Mouse (Mus musculus) stomach, embryonic 14.5 days (tissue): ENCODE measurements at regions not wholly inside any gene's neighbourhood (a gene's known extent, or its start where the extent isn't known, plus 50 kb on each side); places are given as distances from the start of the nearest gene placed in this dataset.

Experiments
- ATAC-seq: fragments of 200-750 bp; cut with Nextera tagmentation; 2 replicates; pipeline ENCODE4 v1.8.0; 2017; ENCODE audit warnings: low read depth, moderate TSS enrichment; ENCODE audit not compliant: insufficient number of reproducible peaks, insufficient read depth, low FRiP score
- H3K27ac ChIP-seq: fragments of 300-500 bp; sonication (generic); 2 replicates; pipeline ENCODE4 v1.5.1; 2014; ENCODE audit warnings: mild to moderate bottlenecking, low read length, moderate library complexity, mixed read lengths
- H3K27me3 ChIP-seq: fragments of 300-500 bp; sonication (generic); 2 replicates; pipeline ENCODE4 v1.6.1; 2014; ENCODE audit warnings: low read length, control low read depth, mixed read lengths; ENCODE audit not compliant: control insufficient read depth, insufficient read depth
- H3K36me3 ChIP-seq: fragments of 300-500 bp; sonication (generic); 2 replicates; pipeline ENCODE4 v1.6.1; 2014; ENCODE audit warnings: mild to moderate bottlenecking, control low read depth, low read length, moderate library complexity, mixed read lengths; ENCODE audit not compliant: control insufficient read depth, insufficient read depth
- H3K4me1 ChIP-seq: fragments of 300-500 bp; sonication (generic); 2 replicates; pipeline ENCODE4 v1.6.1; 2014; ENCODE audit warnings: low read length, control low read depth, mixed read lengths; ENCODE audit not compliant: control insufficient read depth, insufficient read depth
- H3K4me2 ChIP-seq: fragments of 300-500 bp; sonication (generic); replicated peaks from 2 replicates; pipeline ENCODE4 v1.6.1; 2014; ENCODE audit warnings: low read depth, low read length, control low read depth
- H3K4me3 ChIP-seq: fragments of 300-500 bp; sonication (generic); 2 replicates; pipeline ENCODE4 v1.5.1; 2014; ENCODE audit warnings: low read depth, low read length, control low read depth
- H3K9ac ChIP-seq: fragments of 300-500 bp; sonication (generic); replicated peaks from 2 replicates; pipeline ENCODE4 v1.6.1; 2014; ENCODE audit warnings: low read depth, mild to moderate bottlenecking, control low read depth, low read length, moderate library complexity, mixed read lengths
- H3K9me3 ChIP-seq: fragments of 300-500 bp; sonication (generic); 2 replicates; pipeline ENCODE4 v1.6.1; 2016; ENCODE audit warnings: low read depth, low read length, control low read depth; ENCODE audit not compliant: control insufficient read depth
- WGBS: fragments of 180-500 bp; shearing (Covaris S2); extraction: QIAGEN DNeasy Blood & Tissue Kit; methylation state at CpG from one replicate; pipeline ENCODE4 v1.1.7; 2014; 5-methylcytosine and 5-hydroxymethylcytosine counted together

DNA sequence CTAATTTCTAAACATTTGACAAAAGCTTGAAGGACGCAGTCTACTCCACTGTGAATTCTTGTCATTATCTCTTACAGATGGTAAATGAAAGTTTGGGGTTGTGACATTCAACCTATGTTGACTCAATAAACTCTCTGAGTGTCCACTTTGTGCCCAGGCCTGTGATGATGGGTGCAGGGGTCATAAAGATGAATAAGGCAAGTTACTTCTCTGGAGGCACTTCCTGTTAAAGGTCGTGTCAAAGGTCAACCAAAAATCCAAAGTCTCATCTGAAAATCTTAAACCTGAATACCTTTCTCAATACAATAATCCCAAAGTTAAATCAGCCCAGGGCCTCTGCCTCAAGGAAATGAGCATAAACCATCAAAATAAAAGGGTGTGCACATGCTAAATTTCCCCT, 332.5 kb upstream of the Nr2f2 start:
- no peaks in the 10 kb centered on the region for H3K9me3 ChIP-seq
- H3K4me2 ChIP-seq = no peak overlapping the region
- H3K27ac ChIP-seq = no peak overlapping the region
- no peaks in the 10 kb centered on the region for H3K27me3 ChIP-seq
- WGBS = 74% methylated on average over 2 of the region's 2 CpGs
- no peak for ATAC-seq
- no peak overlapping the region for H3K4me3 ChIP-seq
- H3K4me1 ChIP-seq = no peaks in the 10 kb centered on the region
- no peaks in the 10 kb centered on the region for H3K36me3 ChIP-seq
- H3K9ac ChIP-seq = no peak overlapping the region

- H3K9ac ChIP-seq = no peak overlapping the region
- no peak overlapping the region for H3K27ac ChIP-seq
- H3K4me1 ChIP-seq = no peaks in the 10 kb centered on the region
- no peak overlapping the region for H3K4me3 ChIP-seq
- H3K9me3 ChIP-seq = no peaks in the 10 kb centered on the region
- WGBS = 71% methylated on average over 4 of the region's 4 CpGs
- H3K4me2 ChIP-seq = no peak overlapping the region
- no peak for ATAC-seq
- no peaks in the 10 kb centered on the region for H3K27me3 ChIP-seq
- no peaks in the 10 kb centered on the region for H3K36me3 ChIP-seq
Observed at GRCm38 (mm10) chr7:70692160-70692559, 325.6 kb upstream of the Nr2f2 start.

- H3K9ac ChIP-seq = no peak overlapping the region
Observed at GRCm38 (mm10) chr7:70690845-70691244, 324.3 kb upstream of the Nr2f2 start.

DNA sequence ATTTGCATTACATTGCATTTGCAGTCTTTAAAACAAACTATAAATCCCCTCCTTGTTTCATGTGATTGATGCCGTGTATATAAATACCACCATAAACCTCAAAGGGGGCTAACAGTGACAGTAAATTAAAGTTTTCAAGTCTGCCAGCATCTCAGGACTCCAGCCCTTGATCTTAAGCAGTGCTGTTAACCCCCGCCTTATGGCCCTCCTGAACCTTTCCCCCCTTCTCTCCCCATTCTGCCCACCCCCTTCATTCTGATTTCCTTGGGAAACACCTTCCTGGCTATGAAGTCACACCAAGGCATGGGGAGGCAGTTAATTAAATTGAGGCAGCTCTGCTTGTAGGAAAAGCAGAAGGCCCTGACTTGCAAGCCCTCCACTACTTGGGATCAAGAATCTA, 302.5 kb upstream of the Nr2f2 start:
- no peak for ATAC-seq
- H3K9me3 ChIP-seq = no peaks in the 10 kb centered on the region

More at GRCm38 (mm10) chr7:70690845-70691244, 324.3 kb upstream of the Nr2f2 start:
- H3K9me3 ChIP-seq = no peaks in the 10 kb centered on the region
- no peak overlapping the region for H3K27ac ChIP-seq
- no peaks in the 10 kb centered on the region for H3K4me1 ChIP-seq
- no peaks in the 10 kb centered on the region for H3K27me3 ChIP-seq
- WGBS = 81% methylated on average over 7 of the region's 7 CpGs
- H3K36me3 ChIP-seq = no peaks in the 10 kb centered on the region
- no peak for ATAC-seq
- no peak overlapping the region for H3K4me3 ChIP-seq
- H3K4me2 ChIP-seq = no peak overlapping the region

DNA sequence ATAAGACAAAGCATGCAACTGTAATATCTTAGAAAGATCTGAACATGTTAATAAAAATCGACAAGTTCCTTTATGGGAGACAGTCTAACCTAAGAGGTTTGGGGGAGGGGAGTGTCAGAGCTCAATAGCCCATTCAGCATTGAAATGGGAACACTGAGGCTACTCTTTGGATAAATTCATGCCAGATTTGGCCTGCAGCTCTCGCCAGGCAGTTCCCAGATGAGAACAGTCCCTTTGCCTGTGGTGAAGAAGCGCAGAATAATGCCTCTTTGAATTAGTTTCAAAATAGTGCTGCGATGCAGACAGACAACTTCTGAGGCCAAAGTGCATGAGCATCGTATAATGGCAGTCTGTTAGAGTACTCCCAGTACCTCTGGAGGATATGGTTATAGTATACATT, 293.6 kb upstream of the Nr2f2 start:
- WGBS = 84% methylated on average over 5 of the region's 5 CpGs
- no peaks in the 10 kb centered on the region for H3K4me1 ChIP-seq

More for the DNA sequence above, 302.5 kb upstream of the Nr2f2 start:
- Histone ChIP-seq H3K9ac (no peak overlapping the region), H3K4me2 (no peak overlapping the region), H3K27me3 (no peaks in the 10 kb centered on the region), H3K4me1 (0 out of 2 replicates have a peak, but pooled peaks cover 3% of the 10 kb centered on the region), H3K27ac (no peak overlapping the region), H3K4me3 (no peak overlapping the region), H3K36me3 (no peaks in the 10 kb centered on the region)
- 48% methylated on average over 2 of the region's 2 CpGs for WGBS

GRCm38 (mm10) chr7:70649760-70650377, 283.3 kb upstream of the Nr2f2 start:
- Histone ChIP-seq H3K27me3 (no peaks in the 10 kb centered on the region), H3K9ac (no peak overlapping the region), H3K4me1 (no peaks in the 10 kb centered on the region), H3K9me3 (no peaks in the 10 kb centered on the region), H3K4me2 (no peak overlapping the region), H3K36me3 (no peaks in the 10 kb centered on the region), H3K27ac (no peak overlapping the region), H3K4me3 (no peak overlapping the region)
- ATAC-seq = no peak
- WGBS = 65% methylated on average over 8 of the region's 8 CpGs

More for the DNA sequence above, 293.6 kb upstream of the Nr2f2 start:
- Histone ChIP-seq H3K36me3 (no peaks in the 10 kb centered on the region), H3K4me3 (no peak overlapping the region), H3K9me3 (no peaks in the 10 kb centered on the region), H3K9ac (no peak overlapping the region), H3K27ac (no peak overlapping the region), H3K4me2 (no peak overlapping the region), H3K27me3 (no peaks in the 10 kb centered on the region)
- no peak for ATAC-seq

GRCm38 (mm10) chr7:70646801-70647200, 280.3 kb upstream of the Nr2f2 start:
- H3K9ac ChIP-seq = no peak overlapping the region
- H3K4me2 ChIP-seq = no peak overlapping the region
- H3K4me3 ChIP-seq = no peak overlapping the region
- no peak for ATAC-seq
- 79% methylated on average over 2 of the region's 2 CpGs for WGBS
- H3K4me1 ChIP-seq = no peaks in the 10 kb centered on the region
- H3K9me3 ChIP-seq = no peaks in the 10 kb centered on the region
- H3K27me3 ChIP-seq = no peaks in the 10 kb centered on the region
- H3K36me3 ChIP-seq = no peaks in the 10 kb centered on the region
- H3K27ac ChIP-seq = no peak overlapping the region

DNA sequence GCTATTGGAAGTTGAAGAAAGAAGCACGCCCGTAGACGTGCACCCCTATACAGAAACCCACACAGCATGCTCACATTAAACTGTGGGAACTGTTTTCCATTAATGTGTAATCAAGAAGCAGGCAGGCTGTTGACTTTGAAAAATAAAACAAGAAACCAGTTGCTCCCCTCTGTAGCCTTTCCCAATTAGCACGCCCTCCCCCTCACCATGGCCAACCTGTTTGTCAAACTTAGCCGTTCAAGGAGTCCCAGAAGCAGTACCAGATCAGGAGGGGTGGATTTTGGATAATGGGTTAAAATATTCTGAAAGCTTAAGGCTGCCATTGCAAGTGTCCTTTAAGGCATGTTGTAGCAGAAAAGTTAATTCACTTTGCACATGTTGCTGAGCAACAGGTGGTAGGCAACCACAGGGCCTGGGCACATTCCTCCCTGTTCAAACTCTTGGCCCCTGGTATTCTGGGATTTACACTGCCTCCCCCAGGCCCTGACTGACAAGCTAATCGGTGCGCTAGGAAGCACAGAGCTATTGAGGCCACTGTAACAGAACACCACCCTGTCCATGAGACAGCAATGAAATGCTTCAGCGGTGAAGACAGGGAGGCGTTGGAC, 277.3 kb upstream of the Nr2f2 start:
- 45% methylated on average over 9 of the region's 9 CpGs for WGBS
- H3K9ac ChIP-seq = no peak overlapping the region
- 0 out of 2 replicates have a peak, but pooled peaks have one; percentile 18 for ATAC-seq
- H3K4me3 ChIP-seq = no peak overlapping the region
- no peak overlapping the region for H3K27ac ChIP-seq
- H3K4me2 ChIP-seq = no peak overlapping the region
- H3K9me3 ChIP-seq = no peaks in the 10 kb centered on the region
- H3K27me3 ChIP-seq = no peaks in the 10 kb centered on the region
- H3K4me1 ChIP-seq = no peaks in the 10 kb centered on the region
- H3K36me3 ChIP-seq = no peaks in the 10 kb centered on the region

- Histone ChIP-seq H3K4me1 (no peaks in the 10 kb centered on the region), H3K4me3 (no peak overlapping the region), H3K4me2 (no peak overlapping the region), H3K27me3 (no peaks in the 10 kb centered on the region), H3K9me3 (no peaks in the 10 kb centered on the region), H3K27ac (no peak overlapping the region), H3K36me3 (no peaks in the 10 kb centered on the region), H3K9ac (no peak overlapping the region)
- no peak for ATAC-seq
- 96% methylated on average over 1 of the region's 1 CpGs for WGBS
Observed at GRCm38 (mm10) chr7:70643055-70643454, 276.5 kb upstream of the Nr2f2 start.
